Mouse (Mus musculus): Measurements from ENCODE around the gene Camk2g.

The Camk2g gene

GRCm38 (mm10) chr14:20785231-20785630 is 8.7 kb downstream of the Camk2g start:
- peak; percentile 79 for DNase-seq (ENCODE audit: low read depth)

GRCm38 (mm10) chr14:20784708-20785107 is 9.2 kb downstream of the Camk2g start:
- DNase-seq (ENCODE audit: low read depth), result no peak

GRCm38 (mm10) chr14:20783526-20783925 is 10.4 kb downstream of the Camk2g start:
- no peak for DNase-seq (ENCODE audit: low read depth)

- no peak for DNase-seq (ENCODE audit: low read depth)
Measured at GRCm38 (mm10) chr14:20782860-20783259, 11.0 kb downstream of the Camk2g start.

- DNase-seq (ENCODE audit: low read depth), result no peak
Measured at GRCm38 (mm10) chr14:20780217-20780616, 13.7 kb downstream of the Camk2g start.

GRCm38 (mm10) chr14:20778496-20778895 is 15.4 kb downstream of the Camk2g start:
- no peak for DNase-seq (ENCODE audit: low read depth)

GRCm38 (mm10) chr14:20775661-20776060 is 18.2 kb downstream of the Camk2g start:
- DNase-seq (ENCODE audit: low read depth), result peak; percentile 66

GRCm38 (mm10) chr14:20773410-20773809 is 20.5 kb downstream of the Camk2g start:
- no peak for DNase-seq (ENCODE audit: low read depth)

- no peak for DNase-seq (ENCODE audit: low read depth)
Measured at GRCm38 (mm10) chr14:20772808-20773207, 21.1 kb downstream of the Camk2g start.

GRCm38 (mm10) chr14:20771941-20772340 is 21.9 kb downstream of the Camk2g start:
- no peak for DNase-seq (ENCODE audit: low read depth)

- DNase-seq (ENCODE audit: low read depth), result no peak
Measured at GRCm38 (mm10) chr14:20768581-20768980, 25.3 kb downstream of the Camk2g start.

GRCm38 (mm10) chr14:20767936-20768335 is 26.0 kb downstream of the Camk2g start:
- DNase-seq (ENCODE audit: low read depth), result no peak

- peak; percentile 89 for DNase-seq (ENCODE audit: low read depth)
Measured at GRCm38 (mm10) chr14:20765642-20766258, 28.1 kb downstream of the Camk2g start.

- DNase-seq (ENCODE audit: low read depth), result no peak
Measured at GRCm38 (mm10) chr14:20764942-20765341, 28.9 kb downstream of the Camk2g start.

- DNase-seq (ENCODE audit: low read depth), result no peak
Measured at GRCm38 (mm10) chr14:20758768-20759435, 35.0 kb downstream of the Camk2g start.

- DNase-seq (ENCODE audit: low read depth), result no peak
Measured at GRCm38 (mm10) chr14:20757370-20757907, 36.4 kb downstream of the Camk2g start.

- no peak for DNase-seq (ENCODE audit: low read depth)
Measured at GRCm38 (mm10) chr14:20753792-20754191, 40.1 kb downstream of the Camk2g start.

GRCm38 (mm10) chr14:20750503-20750902 is 43.4 kb downstream of the Camk2g start:
- no peak for DNase-seq (ENCODE audit: low read depth)

- DNase-seq (ENCODE audit: low read depth), result no peak
Measured at GRCm38 (mm10) chr14:20749494-20750051, 44.3 kb downstream of the Camk2g start.

- DNase-seq (ENCODE audit: low read depth), result no peak
Measured at GRCm38 (mm10) chr14:20748388-20748787, 45.5 kb downstream of the Camk2g start.

GRCm38 (mm10) chr14:20746935-20747334 is 47.0 kb downstream of the Camk2g start:
- DNase-seq (ENCODE audit: low read depth), result no peak

- no peak for DNase-seq (ENCODE audit: low read depth)
Measured at GRCm38 (mm10) chr14:20743614-20744013, 50.3 kb downstream of the Camk2g start.

GRCm38 (mm10) chr14:20741301-20741700 is 52.6 kb downstream of the Camk2g start:
- no peak for DNase-seq (ENCODE audit: low read depth)

All from naive thymus-derived CD4-positive, alpha-beta T cell, adult 2 months (primary cell).